Mouse (Mus musculus): ENCODE data around the gene Ddr2.

The Ddr2 gene

DNA sequence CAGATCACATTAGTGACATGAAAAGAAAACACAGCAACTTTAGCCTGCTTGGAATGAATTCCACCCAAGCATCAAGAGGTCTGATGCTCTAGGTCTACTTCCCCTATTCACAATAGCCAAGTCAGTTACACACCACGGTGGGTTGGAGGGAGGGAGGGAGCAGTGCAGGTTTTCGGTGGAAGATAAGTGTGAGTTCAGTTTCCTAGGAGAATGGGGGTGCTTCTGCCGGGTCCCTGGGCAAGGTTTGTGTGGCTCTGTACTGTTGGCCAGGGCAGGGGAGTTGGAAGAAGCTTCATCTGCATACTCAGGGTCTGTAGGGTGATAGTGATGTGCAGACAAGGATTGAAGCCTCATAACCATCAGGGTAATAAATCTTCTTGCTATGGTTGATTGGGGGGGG is 164.6 kb downstream of the Ddr2 start:
- DNase-seq, result no peak

GRCm38 (mm10) chr1:169939345-169939744 is 171.2 kb downstream of the Ddr2 start:
- DNase-seq, result peak in 1 of 2 experiments; percentile 51

DNA sequence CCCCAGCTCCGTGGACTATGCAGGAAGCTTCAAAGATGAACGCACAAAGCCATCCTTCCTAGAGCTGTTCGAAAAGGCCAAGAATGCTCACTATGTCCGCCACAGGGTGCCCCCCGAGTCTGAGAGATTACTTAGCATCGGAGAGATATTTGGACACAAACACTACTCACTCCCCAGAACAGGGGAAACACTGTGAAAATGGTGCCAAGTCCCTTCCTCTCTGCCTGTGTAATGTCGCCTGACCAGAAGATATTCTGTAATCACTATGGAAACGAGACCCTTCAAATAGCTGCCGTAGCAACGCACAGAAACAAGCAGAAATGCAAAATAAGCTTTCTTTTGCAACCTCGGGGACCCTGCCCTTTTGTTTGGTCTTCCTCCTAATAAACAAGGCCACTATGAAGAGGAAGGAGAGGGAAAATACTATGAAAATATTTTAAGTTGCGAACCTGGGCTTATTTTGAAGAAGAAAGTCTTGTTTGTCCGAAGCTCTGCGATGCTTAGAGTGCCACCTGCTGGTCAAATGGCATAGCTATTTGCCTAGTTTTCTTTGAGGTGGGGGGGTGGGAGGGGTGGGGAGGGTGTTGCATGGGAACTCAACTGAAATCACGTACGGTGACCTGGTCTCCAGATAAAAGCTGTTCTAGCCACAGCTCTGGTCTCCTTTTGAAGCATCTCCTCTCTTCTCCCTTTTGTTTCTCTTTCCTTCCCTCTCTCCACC is 176.4 kb downstream of the Ddr2 start:
- DNase-seq, result peak; percentile 63 to 72

GRCm38 (mm10) chr1:169932122-169932746 is 178.3 kb downstream of the Ddr2 start:
- no peak for DNase-seq

DNA sequence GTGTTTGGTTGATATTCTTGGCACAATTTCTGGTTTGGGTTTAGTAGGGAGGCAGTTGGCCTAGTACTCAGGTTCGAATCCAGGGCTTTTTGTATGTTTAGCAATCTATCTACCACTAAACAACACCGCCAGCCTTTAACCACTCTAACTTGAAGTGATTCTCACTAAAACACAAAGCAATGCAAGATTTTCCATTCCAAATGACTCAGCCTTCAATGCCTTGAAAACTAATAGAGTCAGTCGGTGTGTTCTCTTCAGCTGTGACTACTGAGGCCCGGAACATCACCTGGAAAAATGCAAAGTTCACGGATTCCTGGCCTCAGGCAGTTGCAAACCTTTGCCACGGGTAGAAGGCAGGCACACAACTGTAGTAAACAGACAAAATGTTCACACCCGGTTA is 178.9 kb downstream of the Ddr2 start:
- no peak for DNase-seq

GRCm38 (mm10) chr1:169928454-169928971 is 182.0 kb downstream of the Ddr2 start, which contains the start of gene Ccdc190:
Gene Ccdc190, plus strand, starts transcription at chr1:169928648.
- DNase-seq, result no peak

DNA sequence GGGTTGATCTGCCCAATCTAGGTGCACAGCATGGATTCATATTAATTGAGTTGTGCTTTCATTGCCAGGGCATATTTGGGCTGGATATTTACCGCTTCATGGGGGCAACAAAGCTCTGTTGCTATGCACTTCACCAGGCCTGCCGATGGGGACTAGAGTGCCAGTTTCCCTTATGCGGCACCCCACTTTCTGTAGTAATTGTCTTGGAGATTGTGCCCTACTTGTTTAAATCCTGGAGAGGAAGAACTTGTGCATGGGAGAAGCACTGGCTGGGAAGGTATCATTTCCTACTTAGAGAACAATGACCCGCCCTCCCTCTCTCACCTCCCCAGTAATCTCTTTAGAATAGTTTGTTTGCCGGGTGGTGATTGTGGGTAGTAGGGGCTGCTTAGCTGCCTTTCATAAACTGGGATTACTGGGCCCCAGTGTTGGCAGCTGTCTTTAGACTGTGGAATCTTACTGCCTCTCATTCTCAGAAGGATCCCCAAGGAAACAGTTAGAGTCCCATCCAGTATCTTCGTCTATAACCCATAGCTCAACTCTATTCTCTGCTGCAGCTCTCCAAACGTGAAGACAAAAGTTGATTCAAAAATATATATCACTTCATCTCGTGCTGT is 182.7 kb downstream of the Ddr2 start:
- DNase-seq, result no peak

DNA sequence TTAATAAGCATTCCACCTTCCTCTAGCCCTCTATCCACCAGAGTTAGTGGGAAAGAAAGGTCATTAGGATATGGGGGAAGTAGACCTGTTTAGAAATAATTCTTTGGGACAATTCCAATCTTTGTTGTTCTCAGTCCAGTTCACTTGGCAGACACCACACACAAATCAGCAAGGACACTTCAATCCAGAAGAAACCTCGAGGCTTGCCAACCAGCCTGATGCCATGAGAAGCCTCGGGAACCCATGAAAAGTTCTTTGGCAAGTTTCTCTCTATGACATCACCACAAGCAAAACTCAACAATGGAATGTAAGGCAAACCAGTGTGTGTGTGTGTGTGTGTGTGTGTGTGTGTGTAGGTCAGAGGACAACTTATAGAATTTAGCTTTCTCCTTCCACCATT is 186.0 kb downstream of the Ddr2 start:
- no peak for DNase-seq

Data from cerebellum, postnatal 36 days (tissue).